Mouse (Mus musculus): ENCODE results near the gene Ice2. TPM values are rescaled to one million over a fixed set of nuclear protein-coding genes. Genes with fewer than 3 reads are reported as not detected.

Ice2 gene
- polyA plus RNA-seq, 1 experiment, result 7.6 TPM

DNA sequence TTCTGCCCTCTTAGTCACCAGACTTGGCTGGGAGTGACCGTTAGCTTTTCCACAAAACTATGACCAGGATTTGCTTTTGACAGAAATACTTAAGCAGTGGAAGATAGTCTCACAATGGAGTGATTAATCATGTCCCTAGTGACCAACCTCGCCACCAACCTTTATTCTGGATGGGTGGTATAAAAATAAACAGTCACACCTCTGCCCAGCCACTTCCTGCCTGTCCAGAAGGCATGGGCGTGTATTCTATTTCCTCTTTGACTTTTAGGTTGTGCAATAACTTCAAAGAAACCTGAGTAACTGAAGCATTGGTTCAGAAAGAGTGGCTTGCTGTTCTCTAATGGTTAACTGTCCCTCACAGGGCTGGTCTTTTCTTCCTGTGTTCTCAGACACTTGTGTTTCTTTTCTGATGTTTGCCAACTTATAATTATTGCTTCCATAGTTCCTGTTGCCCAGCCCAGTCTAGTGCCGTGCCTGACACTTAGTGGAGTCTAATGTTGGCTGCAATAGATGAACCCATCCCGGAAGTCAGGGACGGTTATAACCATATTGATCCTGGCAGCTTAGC, 44.8 kb downstream of the Ice2 start:
- no peak for TF ChIP-seq POLR2A (IDR thresholded peaks at IDR 0.05; ENCODE audit: extremely low read depth, insufficient read depth, low read length)
- no peak for TF ChIP-seq CTCF (IDR thresholded peaks at IDR 0.05; ENCODE audit: extremely low read depth, insufficient read depth, low read length)
- H3K4me1 ChIP-seq (ENCODE audit: control insufficient read depth, insufficient read depth, low read length), result no peaks in the 10 kb centered on the region
- no peak overlapping the region for H3K27ac ChIP-seq (ENCODE audit: insufficient read depth, low read length)
- no peak overlapping the region for H3K4me3 ChIP-seq (ENCODE audit: insufficient read depth, low read length)

- Histone ChIP-seq H3K4me1 (ENCODE audit: control insufficient read depth, insufficient read depth, low read length) (no peaks in the 10 kb centered on the region), H3K4me3 (ENCODE audit: insufficient read depth, low read length) (no peak overlapping the region), H3K27ac (ENCODE audit: insufficient read depth, low read length) (no peak overlapping the region)
- TF ChIP-seq POLR2A (IDR thresholded peaks at IDR 0.05; ENCODE audit: extremely low read depth, insufficient read depth, low read length), result no peak
- no peak for TF ChIP-seq CTCF (IDR thresholded peaks at IDR 0.05; ENCODE audit: extremely low read depth, insufficient read depth, low read length)
Observed at GRCm38 (mm10) chr9:69443203-69443602, 45.5 kb downstream of the Ice2 start.

- Histone ChIP-seq H3K27ac (ENCODE audit: insufficient read depth, low read length) (no peak overlapping the region), H3K4me3 (ENCODE audit: insufficient read depth, low read length) (no peak overlapping the region), H3K4me1 (ENCODE audit: control insufficient read depth, insufficient read depth, low read length) (no peaks in the 10 kb centered on the region)
- no peak for TF ChIP-seq CTCF (IDR thresholded peaks at IDR 0.05; ENCODE audit: extremely low read depth, insufficient read depth, low read length)
- no peak for TF ChIP-seq POLR2A (IDR thresholded peaks at IDR 0.05; ENCODE audit: extremely low read depth, insufficient read depth, low read length)
Observed at GRCm38 (mm10) chr9:69448801-69449200, 51.1 kb downstream of the Ice2 start.

DNA sequence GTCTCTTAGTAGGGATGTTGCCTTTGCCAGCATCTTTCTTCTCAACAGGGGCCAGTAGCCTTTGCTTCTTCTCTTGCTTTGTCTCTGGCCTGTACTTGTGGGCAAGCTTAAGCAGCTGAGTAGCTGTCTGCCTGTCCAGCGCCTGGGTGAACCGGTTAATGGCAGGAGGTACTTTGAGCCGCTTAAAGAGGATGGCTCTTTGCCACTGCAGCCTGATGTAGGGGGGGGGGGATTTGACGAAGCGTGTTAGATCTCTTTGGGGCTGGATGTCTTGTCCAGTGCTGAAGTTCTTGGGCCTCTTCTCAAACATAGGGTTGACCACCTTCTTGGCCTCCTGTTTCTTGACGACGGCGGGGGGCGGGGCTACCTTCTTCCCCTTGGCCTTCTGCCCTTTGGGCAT, 52.9 kb downstream of the Ice2 start:
- TF ChIP-seq CTCF (IDR thresholded peaks at IDR 0.05; ENCODE audit: extremely low read depth, insufficient read depth, low read length) (no peak), POLR2A (IDR thresholded peaks at IDR 0.05; ENCODE audit: extremely low read depth, insufficient read depth, low read length) (no peak)
- Histone ChIP-seq H3K27ac (ENCODE audit: insufficient read depth, low read length) (no peak overlapping the region), H3K4me1 (ENCODE audit: control insufficient read depth, insufficient read depth, low read length) (no peaks in the 10 kb centered on the region), H3K4me3 (ENCODE audit: insufficient read depth, low read length) (no peak overlapping the region)

DNA sequence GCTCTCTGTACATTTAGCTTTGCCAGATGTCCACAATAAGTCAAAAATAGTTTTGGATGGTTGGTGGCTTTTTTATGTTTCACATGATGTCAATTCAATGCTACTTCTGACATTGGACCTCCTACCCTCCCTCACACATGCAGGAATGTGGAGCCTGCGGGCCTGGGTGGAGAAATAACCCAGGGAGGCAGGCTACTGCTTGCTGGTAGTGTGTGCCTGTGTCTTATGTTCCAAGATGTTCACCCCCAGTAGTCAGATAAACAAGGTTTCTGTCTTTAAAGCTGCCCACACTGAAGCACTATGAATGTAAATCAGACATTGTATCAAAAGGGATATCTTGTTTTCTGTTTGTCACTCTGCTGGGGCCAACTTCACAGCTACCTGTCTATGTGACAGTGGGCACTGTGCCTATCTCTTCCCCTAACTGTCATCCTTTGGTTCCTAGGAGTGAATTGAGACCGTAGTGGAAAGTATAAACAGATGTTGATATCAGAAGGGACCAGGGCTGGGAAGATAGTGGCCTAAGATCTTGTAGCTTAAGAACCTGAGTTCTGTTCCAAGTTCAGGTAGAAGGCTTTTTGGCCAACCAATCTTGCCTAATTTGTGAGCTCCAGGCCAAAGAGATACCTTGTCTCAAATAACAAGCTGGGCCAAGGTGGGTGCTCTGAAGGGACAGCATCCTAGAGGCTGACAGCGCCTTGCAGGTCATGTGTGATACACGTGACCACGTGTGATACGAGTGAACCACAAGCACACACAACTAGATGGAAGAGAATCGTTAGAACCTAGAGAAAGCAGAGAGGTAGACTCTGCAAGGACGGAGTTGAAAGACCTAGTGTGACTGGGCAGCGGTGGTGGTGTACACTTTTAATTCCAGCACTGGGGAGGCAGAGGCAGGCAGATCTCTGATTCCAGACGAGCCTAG, 54.4 kb downstream of the Ice2 start:
- TF ChIP-seq POLR2A (IDR thresholded peaks at IDR 0.05; ENCODE audit: extremely low read depth, insufficient read depth, low read length) (no peak), CTCF (IDR thresholded peaks at IDR 0.05; ENCODE audit: extremely low read depth, insufficient read depth, low read length) (no peak)
- Histone ChIP-seq H3K27ac (ENCODE audit: insufficient read depth, low read length) (no peak overlapping the region), H3K4me3 (ENCODE audit: insufficient read depth, low read length) (no peak overlapping the region), H3K4me1 (ENCODE audit: control insufficient read depth, insufficient read depth, low read length) (no peaks in the 10 kb centered on the region)

- no peaks in the 10 kb centered on the region for H3K4me1 ChIP-seq (ENCODE audit: control insufficient read depth, insufficient read depth, low read length)
- TF ChIP-seq CTCF (IDR thresholded peaks at IDR 0.05; ENCODE audit: extremely low read depth, insufficient read depth, low read length) (no peak), POLR2A (IDR thresholded peaks at IDR 0.05; ENCODE audit: extremely low read depth, insufficient read depth, low read length) (no peak)
- no peak within 1 kb of the TSS for H3K27ac ChIP-seq (ENCODE audit: insufficient read depth, low read length)
- peak within 1 kb of the TSS; percentile 26 for H3K4me3 ChIP-seq (ENCODE audit: insufficient read depth, low read length)
Observed at GRCm38 (mm10) chr9:69453066-69453900, 55.6 kb downstream of the Ice2 start, which contains the start of gene Anxa2. Gene Anxa2 (plus strand): TSS chr9:69453620.

GRCm38 (mm10) chr9:69453901-69454666, 56.4 kb downstream of the Ice2 start:
- no peak for TF ChIP-seq CTCF (IDR thresholded peaks at IDR 0.05; ENCODE audit: extremely low read depth, insufficient read depth, low read length)
- TF ChIP-seq POLR2A (IDR thresholded peaks at IDR 0.05; ENCODE audit: extremely low read depth, insufficient read depth, low read length), result no peak
- Histone ChIP-seq H3K4me1 (ENCODE audit: control insufficient read depth, insufficient read depth, low read length) (no peaks in the 10 kb centered on the region), H3K27ac (ENCODE audit: insufficient read depth, low read length) (no peak overlapping the region), H3K4me3 (ENCODE audit: insufficient read depth, low read length) (peak overlapping the region; percentile 26)

DNA sequence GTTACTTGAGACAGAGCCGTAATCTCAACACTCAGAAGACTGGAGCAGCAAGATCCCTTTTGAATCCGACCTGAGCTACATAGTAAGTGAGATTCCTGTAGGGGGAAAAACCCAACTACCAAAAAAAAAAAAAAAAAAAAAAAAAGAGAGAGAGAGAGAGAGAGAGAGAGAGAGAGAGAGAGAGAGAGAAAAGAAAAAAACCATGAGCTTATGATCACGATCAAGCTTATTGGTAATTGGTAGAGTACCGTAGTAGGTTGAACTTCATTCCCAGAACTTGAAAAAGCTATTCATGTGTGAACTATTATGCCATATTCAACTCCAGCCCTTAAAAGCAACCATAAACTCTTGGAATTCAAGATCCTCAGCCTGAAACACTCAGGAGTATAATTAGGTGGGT, 57.0 kb downstream of the Ice2 start:
- Histone ChIP-seq H3K27ac (ENCODE audit: insufficient read depth, low read length) (no peak overlapping the region), H3K4me3 (ENCODE audit: insufficient read depth, low read length) (no peak overlapping the region; the same call in 1 of the 2 replicates), H3K4me1 (ENCODE audit: control insufficient read depth, insufficient read depth, low read length) (no peaks in the 10 kb centered on the region)
- no peak for TF ChIP-seq POLR2A (IDR thresholded peaks at IDR 0.05; ENCODE audit: extremely low read depth, insufficient read depth, low read length)
- TF ChIP-seq CTCF (IDR thresholded peaks at IDR 0.05; ENCODE audit: extremely low read depth, insufficient read depth, low read length), result no peak

- H3K4me3 ChIP-seq (ENCODE audit: insufficient read depth, low read length), result no peak overlapping the region
- no peak for TF ChIP-seq POLR2A (IDR thresholded peaks at IDR 0.05; ENCODE audit: extremely low read depth, insufficient read depth, low read length)
- TF ChIP-seq CTCF (IDR thresholded peaks at IDR 0.05; ENCODE audit: extremely low read depth, insufficient read depth, low read length), result no peak
- no peak overlapping the region for H3K27ac ChIP-seq (ENCODE audit: insufficient read depth, low read length)
- H3K4me1 ChIP-seq (ENCODE audit: control insufficient read depth, insufficient read depth, low read length), result no peaks in the 10 kb centered on the region
Observed at GRCm38 (mm10) chr9:69455391-69455790, 57.7 kb downstream of the Ice2 start.
